14 mouse cellular contexts compared by ENCODE assay signal in genomic region chr13:16021181-16021580, GRCm38 (mm10). TPM values are rescaled to one million over a fixed set of nuclear protein-coding genes. Genes with fewer than 3 reads are reported as not detected.
A peak's percentile ranks its signal among the peaks of the same experiment; 100 is the strongest.
DNase-seq lines count a peak whose midpoint lies in the region; ATAC-seq and TF ChIP-seq lines count a peak whose summit lies in the region.
"Had no signal": no experiment of that assay in that cellular context is flagged by ENCODE, and none has a peak within 500 bp of the region (broad histone marks: within the 10 kb centered on the region; RNA-seq: fewer than 3 reads in every experiment).

No protein-coding gene starts in this region.

- H3K4me1 ChIP-seq in heart, embryonic 11.5 days (ENCODE audit: control insufficient read depth, insufficient read depth, low read length), result no peaks in the 10 kb centered on the region; the same call in 1 of the 2 replicates
- no peaks in the 10 kb centered on the region for H3K4me1 ChIP-seq in embryonic fibroblast, embryonic 13.5 days (ENCODE audit: control insufficient read depth, insufficient read depth, low read length)
- no peaks in the 10 kb centered on the region for H3K4me1 ChIP-seq in kidney, adult 2 months (ENCODE audit: control insufficient read depth, insufficient read depth, low read length)

- H3K27me3 ChIP-seq in heart, embryonic 11.5 days (ENCODE audit: control insufficient read depth, insufficient read depth, low read length), result peaks cover 3% of the 10 kb centered on the region; the same call in 1 of the 2 replicates
- H3K27me3 ChIP-seq in kidney, adult 2 months (replicated peaks; ENCODE audit: control insufficient read depth, insufficient read depth, low read length), result 0 out of 2 replicates have a peak, but pooled peaks cover 1% of the 10 kb centered on the region
- H3K27me3 ChIP-seq: stomach, embryonic 15.5 days had no signal

- no peaks in the 10 kb centered on the region for H3K36me3 ChIP-seq in heart, embryonic 11.5 days (ENCODE audit: control insufficient read depth, insufficient read depth, low read length)
- H3K36me3 ChIP-seq in kidney, adult 2 months (ENCODE audit: control insufficient read depth, insufficient read depth, low read length), result no peaks in the 10 kb centered on the region
- H3K36me3 ChIP-seq: midbrain, embryonic 12.5 days; stomach, embryonic 15.5 days had no signal

- WGBS in heart, embryonic 11.5 days (ENCODE audit: insufficient replicate concordance), result 35% methylated on average over 6 of the region's 6 CpGs
- WGBS in kidney, adult 2 months, result 59% methylated on average over 6 of the region's 6 CpGs

- TF ChIP-seq CTCF in layer of hippocampus, adult 2 months (conservative IDR thresholded peaks at IDR 0.05), result no peak
- TF ChIP-seq CTCF in embryonic fibroblast, embryonic 13.5 days (IDR thresholded peaks at IDR 0.05; ENCODE audit: borderline replicate concordance, insufficient read depth, low read length), result no peak
- TF ChIP-seq CTCF in kidney, adult 2 months (conservative IDR thresholded peaks at IDR 0.05; ENCODE audit: insufficient read depth, insufficient read length, low read depth, low read length), result no peak

- H3K4me2 ChIP-seq in heart, embryonic 11.5 days, result peak overlapping the region; percentile 29
- H3K4me2 ChIP-seq: forebrain, embryonic 13.5 days; liver, embryonic 11.5 days; midbrain, embryonic 12.5 days; stomach, embryonic 15.5 days had no signal

- H3K9ac ChIP-seq in heart, embryonic 11.5 days (ENCODE audit: low read depth, low read length), result no peak overlapping the region
- H3K9ac ChIP-seq: forebrain, embryonic 13.5 days; midbrain, embryonic 12.5 days; stomach, embryonic 15.5 days had no signal

- H3K27ac ChIP-seq in heart, embryonic 11.5 days (ENCODE audit: low read depth, low read length), result no peak overlapping the region
- H3K27ac ChIP-seq in layer of hippocampus, adult 2 months, result peak overlapping the region; percentile 94
- peak overlapping the region; percentile 83 for H3K27ac ChIP-seq in embryonic fibroblast, embryonic 13.5 days (ENCODE audit: insufficient read depth, low read length)
- H3K27ac ChIP-seq in kidney, adult 2 months (ENCODE audit: insufficient read depth, low read depth, low read length), result no peak overlapping the region
- H3K27ac ChIP-seq: forebrain, embryonic 13.5 days; midbrain, embryonic 12.5 days; stomach, embryonic 15.5 days had no signal

- ATAC-seq in heart, embryonic 11.5 days (replicated peaks; ENCODE audit: insufficient number of reproducible peaks, low FRiP score, low TSS enrichment), result no peak
- ATAC-seq: forebrain, embryonic 13.5 days had no signal

- H3K9me3 ChIP-seq in heart, embryonic 11.5 days (replicated peaks; ENCODE audit: control insufficient read depth, low read length), result no peaks in the 10 kb centered on the region
- H3K9me3 ChIP-seq: forebrain, embryonic 13.5 days; midbrain, embryonic 12.5 days; stomach, embryonic 15.5 days had no signal

- 0 out of 2 replicates have a peak overlapping the region, but pooled peaks have one; percentile 3 for H3K4me3 ChIP-seq in heart, embryonic 11.5 days (ENCODE audit: low read depth, low read length)
- peak overlapping the region; percentile 63 for H3K4me3 ChIP-seq in layer of hippocampus, adult 2 months
- H3K4me3 ChIP-seq in embryonic fibroblast, embryonic 13.5 days (ENCODE audit: insufficient read depth, low read length), result peak overlapping the region; percentile 55
- no peak overlapping the region for H3K4me3 ChIP-seq in kidney, adult 2 months (ENCODE audit: insufficient read depth, low read depth, low read length)
- H3K4me3 ChIP-seq: forebrain, embryonic 13.5 days; midbrain, embryonic 12.5 days; stomach, embryonic 15.5 days had no signal

- no peak for DNase-seq in heart, adult 11 months
- DNase-seq in layer of hippocampus, adult 2 months (ENCODE audit: low spot score in 2 of 2), result peak in 1 of 2 experiments; percentile 52
- no peak for DNase-seq in layer of hippocampus, adult 9-10 months (ENCODE audit: low spot score)
- DNase-seq in brain, adult 2 months (ENCODE audit: low read depth, low spot score), result peak; percentile 77
- DNase-seq in ovary, adult 18-20 months (ENCODE audit: low spot score), result no peak
- no peak for DNase-seq in kidney, adult 2 months
- DNase-seq: adrenal gland, adult 8-10 months; cerebellum, adult 11 months had no signal

- TF ChIP-seq POLR2A in embryonic fibroblast, embryonic 13.5 days (IDR thresholded peaks at IDR 0.05; ENCODE audit: low read depth, low read length), result no peak
- TF ChIP-seq POLR2A in kidney, adult 2 months (IDR thresholded peaks at IDR 0.05; ENCODE audit: low read depth, low read length), result no peak

RNA-seq across cellular contexts. Expression of gene Inhba, which starts 9.5 kb away (rescaled TPM):
- 16.6 and 17.0 TPM in 2 replicates for polyA plus RNA-seq in heart, embryonic 11.5 days (2014; fragmentation: Nextera tagmentation; extraction: Ambion mirVana)
- 10 to 100 TPM; 11.7 to 11.8 TPM for total RNA-seq in layer of hippocampus, adult 2 months (2021)
- 105 and 296 TPM in 2 replicates for polyA plus RNA-seq in embryonic fibroblast, embryonic 13.5 days (2011; ENCODE audit: insufficient read length, low read depth, missing spikeins)
- 0.23 and 0.42 TPM in 2 replicates for polyA plus RNA-seq in kidney, adult 2 months (2012; rRNA removed)

Comparison
In these comparisons a context has a peak if more than half of its experiments do, and no peak if none do; other contexts are left out.
1. H3K27ac ChIP-seq: peak in layer of hippocampus, adult 2 months (single experiment) and embryonic fibroblast, embryonic 13.5 days (single experiment); none in heart, embryonic 11.5 days (single experiment) and kidney, adult 2 months (single experiment).
2. RNA of gene Inhba, which starts 9.5 kb away (polyA plus RNA-seq): 105 to 296 TPM in embryonic fibroblast, embryonic 13.5 days and 16.6 to 17.0 TPM in heart, embryonic 11.5 days; 0.23 to 0.42 TPM in kidney, adult 2 months; every median in the first group is over 10 times any median in the second.